Mouse (Mus musculus) c-Kit-positive CD71-negative TER-119-negative erythroid progenitor cells, embryonic 14.5 days (primary cell): Measurements from ENCODE around the gene Rab35.

Source experiments
- DNase-seq: peaks from one replicate; pipeline ENCODE4 v3.0.0-alpha.2; 2013; ENCODE audit warnings: low read depth

Gene Rab35

GRCm38 (mm10) chr5:115631505-115632357 lies at the start of gene Rab35:
Gene Rab35, plus strand, starts transcription at chr5:115631908.
- peak; percentile 77 for DNase-seq

- no peak for DNase-seq
These were observed 46.1 kb upstream of the Rab35 start for GRCm38 (mm10) chr5:115585616-115586015.

- DNase-seq, result no peak
These were observed 45.5 kb upstream of the Rab35 start for GRCm38 (mm10) chr5:115586166-115586565.

- DNase-seq, result no peak
These were observed 44.9 kb upstream of the Rab35 start for GRCm38 (mm10) chr5:115586780-115587179.

DNA sequence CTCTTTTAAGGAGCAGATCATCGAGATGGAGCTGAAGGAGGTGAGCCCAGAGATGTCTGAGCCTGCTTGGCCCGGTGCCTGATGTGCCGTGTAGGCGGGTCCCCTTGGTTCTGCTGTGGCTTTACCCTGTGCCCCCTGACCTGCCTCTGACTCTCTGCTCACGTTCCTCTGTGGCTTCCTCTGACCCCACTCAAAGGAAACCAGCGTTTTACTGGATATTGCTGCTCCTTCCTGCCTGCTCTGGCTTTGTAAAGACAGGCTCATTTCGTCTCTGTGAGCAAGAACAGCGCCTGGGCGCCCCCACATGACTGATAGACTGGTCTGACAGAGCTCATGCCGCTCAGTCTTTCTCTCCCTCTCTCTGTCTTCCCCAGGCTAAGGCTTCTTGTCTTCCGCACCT lies 40.7 kb upstream of the Rab35 start:
- DNase-seq, result no peak

DNA sequence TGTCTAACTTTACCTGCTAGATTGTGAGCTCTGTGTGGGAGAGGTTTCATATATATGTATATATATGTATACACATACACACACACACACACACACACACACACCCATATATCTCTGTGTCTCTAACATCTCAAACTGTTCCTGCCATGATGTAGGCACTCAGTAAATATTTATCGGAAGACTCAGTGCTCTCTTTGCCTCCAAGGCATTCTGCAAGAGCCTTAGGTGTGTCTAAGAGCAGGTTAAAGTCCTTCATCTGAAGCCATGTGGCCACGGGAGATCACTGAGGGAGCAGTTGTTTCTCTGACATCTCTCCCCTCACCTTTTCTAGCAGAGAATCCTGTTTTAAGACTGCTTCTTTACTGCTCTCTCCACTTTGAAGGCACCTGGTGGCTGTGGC lies 40.2 kb upstream of the Rab35 start:
- DNase-seq, result no peak

GRCm38 (mm10) chr5:115603561-115603960 lies 28.1 kb upstream of the Rab35 start:
- DNase-seq, result no peak

GRCm38 (mm10) chr5:115611566-115611965 lies 20.1 kb upstream of the Rab35 start:
- no peak for DNase-seq

DNA sequence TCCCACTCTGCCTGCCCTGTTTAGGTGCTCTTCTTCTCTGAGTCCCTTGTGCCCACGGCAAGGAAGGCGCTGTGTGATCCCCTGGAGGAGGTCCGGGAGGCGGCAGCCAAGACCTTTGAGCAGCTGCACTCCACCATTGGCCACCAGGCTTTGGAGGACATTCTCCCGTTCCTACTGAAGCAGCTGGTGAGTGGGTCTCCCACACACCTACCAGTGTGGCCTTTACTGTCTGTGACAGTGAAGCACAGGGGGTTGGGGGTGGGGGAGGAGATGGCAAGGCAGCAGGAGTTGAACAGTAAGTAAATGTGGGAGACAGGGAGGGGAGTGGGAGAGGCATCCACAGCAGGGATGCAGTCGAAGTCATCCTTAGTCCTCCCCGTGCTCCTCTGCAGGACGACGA lies 18.4 kb upstream of the Rab35 start:
- no peak for DNase-seq

DNA sequence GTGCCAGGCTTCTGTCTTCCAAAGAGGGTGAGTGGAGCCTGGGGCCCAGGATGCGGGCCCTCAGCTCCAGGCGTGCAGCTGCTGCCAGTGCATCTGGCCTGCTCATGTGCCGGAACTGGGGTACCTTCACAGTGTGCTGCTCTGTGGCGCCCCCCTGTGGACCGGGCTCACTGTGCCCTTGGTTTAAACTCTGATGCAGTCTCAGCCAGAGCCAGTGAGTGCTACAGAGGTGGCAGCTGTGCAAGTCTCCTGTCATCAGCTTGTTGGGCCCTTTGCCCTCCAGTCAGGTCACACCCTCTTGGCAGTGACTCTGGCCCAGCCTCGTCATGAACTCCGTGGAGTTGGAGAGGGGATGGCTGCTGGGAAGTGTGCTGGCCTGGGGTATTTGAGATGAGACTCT lies 16.8 kb upstream of the Rab35 start:
- DNase-seq, result peak; percentile 48

DNA sequence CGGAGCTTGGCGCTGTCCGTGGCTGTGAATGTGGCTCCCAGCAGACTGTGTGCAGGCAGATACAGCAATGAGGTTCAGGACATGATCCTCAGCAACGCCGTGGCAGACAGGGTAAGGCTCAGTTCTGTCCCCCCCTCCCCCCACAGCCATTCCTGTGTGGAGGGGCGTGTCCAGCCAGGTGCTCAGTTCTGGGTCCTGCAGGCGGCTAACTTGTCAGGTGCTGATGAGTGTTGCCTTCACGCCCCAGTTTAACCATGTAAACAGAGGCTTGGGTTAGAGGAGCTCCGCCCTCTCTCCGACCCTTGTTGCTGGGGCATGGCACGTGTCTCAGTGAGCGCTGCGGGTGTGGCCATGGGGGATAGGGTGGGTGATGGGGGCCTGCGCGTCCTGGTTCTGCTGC lies 12.0 kb upstream of the Rab35 start:
- no peak for DNase-seq

- no peak for DNase-seq
These were observed 9.0 kb upstream of the Rab35 start for GRCm38 (mm10) chr5:115622686-115623085.

- DNase-seq, result peak; percentile 35
These were observed 7.8 kb upstream of the Rab35 start for GRCm38 (mm10) chr5:115623694-115624440.

- DNase-seq, result no peak
These were observed 5.3 kb upstream of the Rab35 start for GRCm38 (mm10) chr5:115626237-115626886.

DNA sequence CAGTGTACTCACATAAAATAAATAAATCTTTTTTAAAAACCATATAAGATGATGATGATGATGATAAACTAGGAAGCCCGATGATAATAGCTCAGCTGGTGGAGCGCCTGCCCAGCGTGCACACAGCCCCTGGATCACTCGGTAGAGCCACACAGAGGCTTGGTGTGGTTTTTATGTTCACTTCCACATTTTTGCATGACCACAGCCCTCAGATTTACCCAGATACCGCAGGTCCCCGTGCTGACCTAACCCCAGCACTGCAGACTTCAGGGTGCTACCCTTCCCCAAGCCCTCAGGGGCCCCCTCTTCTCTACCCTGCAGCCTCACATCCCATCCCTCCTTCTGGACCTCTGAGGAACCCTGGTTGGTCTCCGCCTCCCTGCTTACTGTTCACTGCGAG lies 3.6 kb upstream of the Rab35 start:
- DNase-seq, result peak; percentile 48

- DNase-seq, result no peak
These were observed 2.0 kb upstream of the Rab35 start for GRCm38 (mm10) chr5:115629672-115630071.

- DNase-seq, result no peak
These were observed 1.4 kb upstream of the Rab35 start for GRCm38 (mm10) chr5:115630291-115630690.

- DNase-seq, result no peak
These were observed 628 bp downstream of the Rab35 start for GRCm38 (mm10) chr5:115632358-115632714.

DNA sequence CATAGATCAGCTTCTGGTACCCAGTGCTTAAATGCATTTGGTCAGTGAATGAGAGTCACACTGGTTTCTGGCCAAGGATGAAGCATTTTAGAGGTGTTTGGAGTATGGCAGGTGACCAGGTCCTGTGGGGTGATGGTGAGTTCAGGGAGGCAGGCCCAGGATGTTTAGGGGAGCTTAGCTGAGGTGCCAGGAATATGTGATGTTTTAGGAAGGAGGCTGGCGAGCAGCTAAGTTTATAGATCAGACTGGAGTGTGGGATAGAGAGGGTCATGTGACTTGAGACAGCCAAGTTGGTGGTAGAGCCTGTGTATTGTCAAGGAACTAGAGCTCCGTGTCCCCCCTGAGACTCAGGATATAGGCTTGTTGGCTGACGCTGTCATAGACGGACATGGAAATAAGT lies 1.4 kb downstream of the Rab35 start:
- DNase-seq, result no peak

DNA sequence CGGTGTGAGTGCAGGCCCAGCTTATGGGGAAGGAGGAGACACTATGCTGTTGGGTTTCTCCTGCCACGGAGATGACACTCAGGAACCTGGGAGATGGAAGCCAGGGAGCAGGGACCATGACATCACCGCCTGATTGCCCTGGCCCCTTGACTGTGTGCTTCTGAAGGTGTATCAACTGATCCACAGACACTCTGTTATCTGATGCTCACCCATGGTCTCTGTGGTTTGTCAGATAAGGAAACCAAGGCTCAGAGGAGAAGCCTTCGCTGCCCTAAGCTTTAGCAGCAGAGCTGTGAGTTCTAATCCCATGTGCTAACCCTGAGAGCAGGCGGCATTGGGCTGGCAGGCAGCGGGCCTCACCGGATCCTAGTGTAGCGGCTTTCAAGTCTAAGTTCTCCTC lies 2.3 kb downstream of the Rab35 start:
- DNase-seq, result no peak

DNA sequence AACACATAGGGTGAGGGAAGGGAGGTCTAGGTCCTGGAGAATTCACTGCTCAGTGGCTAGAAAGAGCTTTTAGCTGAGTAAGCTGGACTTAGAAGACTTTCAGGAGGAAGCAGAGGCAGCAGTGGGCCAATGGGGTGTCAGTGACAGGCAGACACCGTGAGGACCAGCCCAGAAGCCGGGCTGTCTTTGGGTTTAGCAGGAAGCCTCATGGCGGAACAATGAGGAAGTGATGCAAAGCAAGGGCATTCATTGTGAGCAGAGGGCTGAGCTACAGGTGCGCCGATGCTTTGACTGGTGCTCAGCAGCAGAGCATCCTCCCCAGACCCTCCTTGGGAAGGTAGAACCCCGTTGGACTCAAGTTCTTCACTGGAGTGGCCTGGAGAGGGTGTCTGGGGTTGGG lies 3.8 kb downstream of the Rab35 start:
- DNase-seq, result no peak

DNA sequence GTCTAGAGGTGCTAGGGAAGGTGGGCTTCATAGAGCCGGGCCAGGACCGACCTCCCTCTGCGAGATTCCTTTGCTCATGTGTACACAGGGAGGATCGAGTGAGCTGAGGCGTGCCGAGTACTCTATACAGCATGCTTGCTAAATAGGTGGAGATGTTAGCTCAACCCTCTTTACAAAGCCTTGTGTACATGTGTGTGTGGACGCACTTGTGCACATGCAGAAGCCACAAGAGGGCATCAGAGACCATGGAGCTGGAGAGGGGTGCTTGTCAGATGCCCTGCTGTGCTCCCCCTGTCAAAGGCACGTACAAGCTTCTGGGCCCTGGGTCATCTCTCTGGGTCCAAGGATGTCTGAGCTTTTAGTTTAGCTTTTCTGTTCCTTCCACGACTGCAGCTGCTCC lies 12.5 kb downstream of the Rab35 start:
- no peak for DNase-seq

GRCm38 (mm10) chr5:115648876-115649275 lies 17.2 kb downstream of the Rab35 start:
- DNase-seq, result no peak
